Mouse (Mus musculus) hindbrain, postnatal 0 days (tissue): ENCODE measurements around the gene Med9. TPM values are rescaled to one million over a fixed set of nuclear protein-coding genes. Genes with fewer than 3 reads are reported as not detected.

Source experiments
- ATAC-seq: fragments of 200-750 bp; cut with Nextera tagmentation; 2 replicates; pipeline ENCODE4 v1.8.0; 2017; ENCODE audit warnings: mild to moderate bottlenecking, moderate TSS enrichment, moderate library complexity
- DNase-seq: peaks from one replicate; pipeline ENCODE4 v3.0.0-alpha.2; 2015; ENCODE audit warnings: low spot score
- H3K27ac ChIP-seq: fragments of 300-500 bp; sonication (generic); 2 replicates; pipeline ENCODE4 v1.5.1; 2014; ENCODE audit warnings: mild to moderate bottlenecking
- H3K27me3 ChIP-seq: fragments of 300-500 bp; sonication (generic); 2 replicates; pipeline ENCODE4 v1.6.1; 2014; ENCODE audit warnings: low read length, mixed read lengths; ENCODE audit not compliant: insufficient read depth
- H3K36me3 ChIP-seq: fragments of 300-500 bp; sonication (generic); 2 replicates; pipeline ENCODE4 v1.6.1; 2014; ENCODE audit warnings: low read length, mixed read lengths; ENCODE audit not compliant: insufficient read depth
- H3K4me1 ChIP-seq: fragments of 300-500 bp; sonication (generic); 2 replicates; pipeline ENCODE4 v1.6.1; 2014; ENCODE audit warnings: antibody characterized with exemption, low read length, mixed read lengths; ENCODE audit not compliant: insufficient read depth
- H3K4me2 ChIP-seq: fragments of 300-500 bp; sonication (generic); 2 replicates; pipeline ENCODE4 v1.6.1; 2014; ENCODE audit warnings: low read depth, mild to moderate bottlenecking, low read length, moderate library complexity, mixed read lengths
- H3K4me3 ChIP-seq: fragments of 300-500 bp; sonication (generic); 2 replicates; pipeline ENCODE4 v1.5.1; 2014; ENCODE audit warnings: low read length
- H3K9ac ChIP-seq: fragments of 300-500 bp; sonication (generic); replicated peaks from 2 replicates; pipeline ENCODE4 v1.6.1; 2014; ENCODE audit warnings: mild to moderate bottlenecking, low read length, moderate library complexity, mixed read lengths
- H3K9me3 ChIP-seq: fragments of 300-500 bp; sonication (generic); 2 replicates; pipeline ENCODE4 v1.6.1; 2016; ENCODE audit warnings: low read length, mixed read lengths
- CTCF ChIP-seq: IDR thresholded peaks from 2 replicates; pipeline ENCODE4 v1.5.1; 2016; ENCODE audit warnings: antibody characterized with exemption, control low read depth, low read depth
- WGBS: fragments of 180-500 bp; shearing (Covaris S2); extraction: QIAGEN DNeasy Blood & Tissue Kit; methylation state at CpG from one replicate; pipeline ENCODE4 v1.1.7; 2014; 5-methylcytosine and 5-hydroxymethylcytosine counted together
- polyA plus RNA-seq: library from polyadenylated mRNA; unstranded; fragments of >200 nt; fragmentation: Nextera tagmentation; extraction: Ambion mirVana; gene quantifications from 2 replicates; pipeline ENCODE4 v1.2.1, GENCODE M21; 2015
- total RNA-seq: library from RNA; depleted of rRNA; stranded (reverse); fragments of >200 nt; gene quantifications from 2 replicates; pipeline ENCODE4 v1.2.3, GENCODE M21; 2014; rRNA removed

Med9 gene
- total and polyA plus RNA-seq, 2 experiments from 2014 or later = 34.1 to 39.7 TPM

GRCm38 (mm10) chr11:60005866-60006265 lies 57.9 kb downstream of the Med9 start:
- TF ChIP-seq CTCF = no peak
- no peak overlapping the region for H3K27ac ChIP-seq
- no peak overlapping the region for H3K4me3 ChIP-seq
- peaks cover 7% of the 10 kb centered on the region; the same call in 1 of the 2 replicates for H3K4me1 ChIP-seq
- 75% methylated on average over 3 of the region's 3 CpGs for WGBS
- no peaks in the 10 kb centered on the region for H3K36me3 ChIP-seq
- no peaks in the 10 kb centered on the region for H3K9me3 ChIP-seq
- DNase-seq (no peak), ATAC-seq (no peak)
- H3K27me3 ChIP-seq = no peaks in the 10 kb centered on the region
- no peak overlapping the region for H3K4me2 ChIP-seq
- no peak overlapping the region for H3K9ac ChIP-seq

- no peak overlapping the region for H3K9ac ChIP-seq
- H3K4me3 ChIP-seq = no peak overlapping the region
- 56% methylated on average over 3 of the region's 3 CpGs for WGBS
- no peak overlapping the region for H3K4me2 ChIP-seq
- TF ChIP-seq CTCF = no peak
- DNase-seq (peak; percentile 34), ATAC-seq (no peak)
- H3K4me1 ChIP-seq = peaks cover 7% of the 10 kb centered on the region; the same call in 1 of the 2 replicates
- no peaks in the 10 kb centered on the region for H3K9me3 ChIP-seq
- no peaks in the 10 kb centered on the region for H3K36me3 ChIP-seq
- H3K27ac ChIP-seq = peak overlapping the region; percentile 1; the same call in 1 of the 2 replicates
- H3K27me3 ChIP-seq = no peaks in the 10 kb centered on the region
Measured at GRCm38 (mm10) chr11:60009451-60009850, 61.4 kb downstream of the Med9 start.

DNA sequence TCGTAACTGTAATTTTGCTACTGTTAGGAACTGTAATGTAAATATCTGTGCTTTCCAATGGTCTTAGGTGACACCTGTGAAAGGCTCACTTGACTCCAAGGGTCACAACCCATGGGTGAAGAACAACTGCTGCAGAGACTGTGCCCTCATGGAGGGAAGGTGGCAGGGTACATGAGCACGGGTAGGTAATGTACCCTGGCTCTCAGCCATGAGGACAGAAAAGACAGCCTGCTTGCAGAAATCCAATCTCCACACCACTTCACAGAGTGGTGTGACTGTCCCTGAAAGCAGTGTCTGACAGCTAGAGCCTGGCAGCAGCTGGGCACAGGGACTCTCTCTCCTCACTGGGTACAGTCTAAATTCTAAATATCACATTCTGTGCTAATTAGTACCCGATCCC lies 63.5 kb downstream of the Med9 start:
- DNase-seq (no peak), ATAC-seq (no peak)
- Histone ChIP-seq H3K4me3 (no peak overlapping the region), H3K4me1 (peaks cover 7% of the 10 kb centered on the region; the same call in 1 of the 2 replicates), H3K9ac (no peak overlapping the region), H3K27ac (no peak overlapping the region), H3K4me2 (no peak overlapping the region), H3K36me3 (no peaks in the 10 kb centered on the region), H3K27me3 (no peaks in the 10 kb centered on the region), H3K9me3 (no peaks in the 10 kb centered on the region)
- WGBS = 68% methylated on average over 3 of the region's 3 CpGs
- TF ChIP-seq CTCF = no peak

Other genes with a start within 250 kb of the Med9 start
- gene Pld6, start 160.6 kb upstream of the Med9 start, total RNA-seq = 10.9 and 16.0 TPM in 2 replicates
- gene Pld6, start 160.6 kb upstream of the Med9 start, polyA plus RNA-seq = 21.5 and 24.6 TPM in 2 replicates
- 42.8 and 43.5 TPM in 2 replicates for gene Flcn, start 138.2 kb upstream of the Med9 start, total RNA-seq
- gene Flcn, start 138.2 kb upstream of the Med9 start, polyA plus RNA-seq = 28.4 and 28.8 TPM in 2 replicates
- 85.4 and 101 TPM in 2 replicates for gene Nt5m, start 108.8 kb upstream of the Med9 start, total RNA-seq
- 88.4 and 89.1 TPM in 2 replicates for gene Nt5m, start 108.8 kb upstream of the Med9 start, polyA plus RNA-seq
- gene Cops3, start 108.4 kb upstream of the Med9 start, total RNA-seq = 96.0 and 105 TPM in 2 replicates
- gene Cops3, start 108.4 kb upstream of the Med9 start, polyA plus RNA-seq = 153 and 158 TPM in 2 replicates
- gene Rasd1, start 16.7 kb downstream of the Med9 start, total RNA-seq = 0.10 and 0.47 TPM in 2 replicates
- gene Rasd1, start 16.7 kb downstream of the Med9 start, polyA plus RNA-seq = 2.0 and 2.3 TPM in 2 replicates
- gene Pemt, start 98.3 kb downstream of the Med9 start, total RNA-seq = 14.5 and 15.3 TPM in 2 replicates
- 12.6 and 12.9 TPM in 2 replicates for gene Pemt, start 98.3 kb downstream of the Med9 start, polyA plus RNA-seq
- gene Rai1, start 156.8 kb downstream of the Med9 start, total RNA-seq = 70.0 and 90.2 TPM in 2 replicates
- gene Rai1, start 156.8 kb downstream of the Med9 start, polyA plus RNA-seq = 20.8 and 24.9 TPM in 2 replicates